Mouse (Mus musculus) myocyte (in vitro differentiated cells): ENCODE measurements around the gene Snap25. TPM values are rescaled to one million over a fixed set of nuclear protein-coding genes. Genes with fewer than 3 reads are reported as not detected.

Source experiments
- H3K27me3 ChIP-seq: one replicate; pipeline ENCODE4 v1.6.1; 2011; ENCODE audit not compliant: control insufficient read depth, insufficient read depth, insufficient read length
- H3K36me3 ChIP-seq: one replicate; pipeline ENCODE4 v1.6.1; 2011; ENCODE audit not compliant: control insufficient read depth, insufficient read depth
- H3K4me2 ChIP-seq: one replicate; pipeline ENCODE4 v1.6.1; 2011; ENCODE audit warnings: low read depth, control low read depth
- H3K4me3 ChIP-seq: one replicate; pipeline ENCODE4 v1.5.1; 2011; ENCODE audit warnings: mild to moderate bottlenecking, control low read depth, moderate library complexity
- H3K79me2 ChIP-seq: one replicate; pipeline ENCODE4 v1.6.1; 2011; ENCODE audit not compliant: control insufficient read depth, insufficient read depth
- H3ac ChIP-seq: one replicate; pipeline ENCODE4 v1.6.1; 2011; ENCODE audit not compliant: control insufficient read depth, insufficient read length
- CEBPB ChIP-seq: IDR thresholded peaks from 2 replicates; pipeline ENCODE4 v1.6.1; 2011; ENCODE audit warnings: mild to moderate bottlenecking, moderate library complexity; ENCODE audit not compliant: poor library complexity, insufficient read depth, severe bottlenecking
- E2F4 ChIP-seq: IDR thresholded peaks from one replicate; pipeline ENCODE4 v1.6.1; 2011; ENCODE audit warnings: mild to moderate bottlenecking, control low read depth, moderate library complexity; ENCODE audit not compliant: insufficient read depth
- MAX ChIP-seq: IDR thresholded peaks from one replicate; pipeline ENCODE4 v1.6.1; 2011; ENCODE audit warnings: low read depth, mild to moderate bottlenecking, control low read depth
- MYOD1 ChIP-seq, 3 experiments: IDR thresholded peaks; one replicate each; pipeline ENCODE4 v1.6.1; 2011; ENCODE audit warnings: control low read depth in 2 of 3, low read depth in 2 of 3, mild to moderate bottlenecking in 2 of 3, moderate library complexity in 1 of 3; ENCODE audit not compliant: insufficient read length in 2 of 3, control insufficient read depth in 1 of 3
- MYOG ChIP-seq, 3 experiments: IDR thresholded peaks; one replicate each; pipeline ENCODE4 v1.6.1; 2011; ENCODE audit warnings: control low read depth in 2 of 3, low read depth in 2 of 3, mild to moderate bottlenecking in 2 of 3; ENCODE audit not compliant: insufficient read length in 2 of 3, control insufficient read depth in 1 of 3, insufficient read depth in 1 of 3
- POLR2A ChIP-seq: IDR thresholded peaks from one replicate; pipeline ENCODE4 v1.6.1; 2011; ENCODE audit warnings: low read depth, mild to moderate bottlenecking, control low read depth, moderate library complexity; ENCODE audit not compliant: insufficient read length
- POLR2AphosphoS2 ChIP-seq: IDR thresholded peaks from one replicate; pipeline ENCODE4 v1.6.1; 2011; ENCODE audit warnings: low read depth, control low read depth; ENCODE audit not compliant: insufficient read length
- REST ChIP-seq: IDR thresholded peaks from one replicate; pipeline ENCODE4 v1.6.1; 2011; ENCODE audit warnings: mild to moderate bottlenecking, control low read depth, moderate library complexity; ENCODE audit not compliant: insufficient read depth, insufficient read length
- SRF ChIP-seq: IDR thresholded peaks from one replicate; pipeline ENCODE4 v1.6.1; 2011; ENCODE audit warnings: low read depth; ENCODE audit not compliant: control insufficient read depth, insufficient read length
- TCF12 ChIP-seq: IDR thresholded peaks from one replicate; pipeline ENCODE4 v1.6.1; 2011; ENCODE audit warnings: mild to moderate bottlenecking, control low read depth; ENCODE audit not compliant: poor library complexity, insufficient read depth, severe bottlenecking
- TCF3 ChIP-seq: IDR thresholded peaks from one replicate; pipeline ENCODE4 v1.6.1; 2011; ENCODE audit warnings: low read depth, control low read depth; ENCODE audit not compliant: insufficient read length
- USF1 ChIP-seq: IDR thresholded peaks from one replicate; pipeline ENCODE4 v1.6.1; 2011; ENCODE audit warnings: low read depth, mild to moderate bottlenecking, control low read depth, moderate library complexity
- polyA plus RNA-seq: library from polyadenylated mRNA; unstranded; fragments of >200 nt; fragmentation: generic; extraction: Trizol; gene quantifications from one replicate; pipeline ENCODE4 v1.2.1, GENCODE M21; 2012; ENCODE audit warnings: missing spikeins

Gene Snap25
- polyA plus RNA-seq, 1 experiment, result not detected

- peak in 1 of 3 experiments; percentile 61 for TF ChIP-seq MYOG (IDR thresholded peaks at IDR 0.05; ENCODE audit: control insufficient read depth in 1 of 3, insufficient read depth in 1 of 3, insufficient read length in 2 of 3, low read depth in 2 of 3)
- no peak for TF ChIP-seq USF1
- peak; percentile 88 for TF ChIP-seq POLR2AphosphoS2
- TF ChIP-seq CEBPB, result no peak
- TF ChIP-seq REST, result no peak
- TF ChIP-seq MYOD1 (IDR thresholded peaks at IDR 0.05; ENCODE audit: control insufficient read depth in 1 of 3, insufficient read length in 2 of 3, low read depth in 2 of 3), result peak in 2 of 3 experiments; percentile 49 to 77
- TF ChIP-seq POLR2A, result peak; percentile 84
- peak; percentile 92 for TF ChIP-seq SRF
- TF ChIP-seq MAX, result no peak
- TF ChIP-seq TCF3, result no peak
- TF ChIP-seq E2F4, result no peak
- no peak for TF ChIP-seq TCF12
- Histone ChIP-seq H3K27me3 (no peaks in the 10 kb centered on the region), H3K4me2 (peak overlapping the region; percentile 99), H3ac (no peak overlapping the region), H3K79me2 (no peaks in the 10 kb centered on the region), H3K4me3 (peak overlapping the region; percentile 28), H3K36me3 (no peaks in the 10 kb centered on the region)
Measured at GRCm38 (mm10) chr2:136679280-136680221, 33.7 kb upstream of the Snap25 start.

- TF ChIP-seq E2F4 (no peak), REST (no peak), POLR2A (no peak), MYOD1 (IDR thresholded peaks at IDR 0.05; ENCODE audit: control insufficient read depth in 1 of 3, insufficient read length in 2 of 3, low read depth in 2 of 3) (no peak), TCF12 (no peak), USF1 (no peak), SRF (no peak), POLR2AphosphoS2 (no peak), TCF3 (no peak), MYOG (IDR thresholded peaks at IDR 0.05; ENCODE audit: control insufficient read depth in 1 of 3, insufficient read depth in 1 of 3, insufficient read length in 2 of 3, low read depth in 2 of 3) (no peak), CEBPB (no peak), MAX (no peak)
- H3K4me2 ChIP-seq, result no peak overlapping the region
- H3K4me3 ChIP-seq, result no peak overlapping the region
- H3K36me3 ChIP-seq, result no peaks in the 10 kb centered on the region
- H3ac ChIP-seq, result no peak overlapping the region
- H3K27me3 ChIP-seq, result no peaks in the 10 kb centered on the region
- H3K79me2 ChIP-seq, result no peaks in the 10 kb centered on the region
Measured at GRCm38 (mm10) chr2:136682146-136682860, 30.9 kb upstream of the Snap25 start.

- Histone ChIP-seq H3K4me2 (no peak overlapping the region), H3ac (no peak overlapping the region), H3K27me3 (no peaks in the 10 kb centered on the region), H3K4me3 (no peak overlapping the region), H3K36me3 (no peaks in the 10 kb centered on the region), H3K79me2 (no peaks in the 10 kb centered on the region)
- TF ChIP-seq SRF, result no peak
- TF ChIP-seq TCF3, result no peak
- TF ChIP-seq REST, result no peak
- no peak for TF ChIP-seq POLR2AphosphoS2
- TF ChIP-seq CEBPB, result no peak
- TF ChIP-seq USF1, result no peak
- TF ChIP-seq MYOG (IDR thresholded peaks at IDR 0.05; ENCODE audit: control insufficient read depth in 1 of 3, insufficient read depth in 1 of 3, insufficient read length in 2 of 3, low read depth in 2 of 3), result no peak
- no peak for TF ChIP-seq TCF12
- no peak for TF ChIP-seq POLR2A
- no peak for TF ChIP-seq MYOD1 (IDR thresholded peaks at IDR 0.05; ENCODE audit: control insufficient read depth in 1 of 3, insufficient read length in 2 of 3, low read depth in 2 of 3)
- TF ChIP-seq MAX, result no peak
- TF ChIP-seq E2F4, result no peak
Measured at GRCm38 (mm10) chr2:136686195-136686594, 27.1 kb upstream of the Snap25 start.

- no peaks in the 10 kb centered on the region for H3K36me3 ChIP-seq
- no peaks in the 10 kb centered on the region for H3K79me2 ChIP-seq
- TF ChIP-seq USF1 (no peak), CEBPB (no peak), SRF (no peak), MYOG (IDR thresholded peaks at IDR 0.05; ENCODE audit: control insufficient read depth in 1 of 3, insufficient read depth in 1 of 3, insufficient read length in 2 of 3, low read depth in 2 of 3) (no peak), POLR2A (no peak), MAX (no peak), MYOD1 (IDR thresholded peaks at IDR 0.05; ENCODE audit: control insufficient read depth in 1 of 3, insufficient read length in 2 of 3, low read depth in 2 of 3) (no peak), TCF12 (no peak), TCF3 (no peak)
- no peak overlapping the region for H3K4me3 ChIP-seq
- H3K4me2 ChIP-seq, result no peak overlapping the region
- H3K27me3 ChIP-seq, result no peaks in the 10 kb centered on the region
- no peak overlapping the region for H3ac ChIP-seq
Measured at GRCm38 (mm10) chr2:136687316-136687715, 25.9 kb upstream of the Snap25 start.
